Mouse (Mus musculus) embryonic fibroblast, embryonic 13.5 days (primary cell): Measurements from ENCODE around the gene Xab2.

ENCODE experiments used
- CTCF ChIP-seq: IDR thresholded peaks from 2 replicates; pipeline ENCODE4 v1.5.1; 2011; ENCODE audit warnings: mild to moderate bottlenecking, control low read depth, low read length, moderate library complexity, borderline replicate concordance; ENCODE audit not compliant: insufficient read depth
- POLR2A ChIP-seq: IDR thresholded peaks from 2 replicates; pipeline ENCODE4 v1.6.1; 2011; ENCODE audit warnings: low read depth, mild to moderate bottlenecking, control low read depth, low read length, moderate library complexity

GRCm38 (mm10) chr8:3664405-3664804 lies 43.3 kb upstream of the Xab2 start:
- TF ChIP-seq CTCF (no peak), POLR2A (no peak)
